17 mouse cellular contexts compared by ENCODE assay signal in the genomic region with DNA sequence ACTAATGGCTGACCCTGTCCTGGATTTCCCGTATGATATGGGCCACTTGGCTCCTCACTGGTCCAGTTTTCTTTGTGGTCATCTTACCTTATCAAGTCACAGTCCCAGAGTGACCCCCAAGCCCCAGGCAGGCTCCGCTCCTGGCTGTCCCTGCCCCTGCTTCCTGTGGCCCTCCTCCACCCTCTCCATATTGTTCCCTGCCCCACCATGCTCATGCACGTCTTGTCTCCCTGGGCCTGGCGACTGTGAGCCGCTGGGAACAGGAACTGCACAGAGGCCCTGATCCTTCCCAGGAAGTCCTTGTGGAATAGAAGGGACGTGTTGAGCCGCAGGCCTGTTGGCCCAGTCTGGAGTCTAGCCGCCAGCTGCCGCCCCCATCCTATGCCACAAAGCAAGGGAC. TPM values are rescaled to one million over a fixed set of nuclear protein-coding genes. Genes with fewer than 3 reads are reported as not detected.
DNase-seq lines count a peak whose midpoint lies in the region; ATAC-seq and TF ChIP-seq lines count a peak whose summit lies in the region.
"Had no signal": no experiment of that assay in that cellular context is flagged by ENCODE, and none has a peak within 500 bp of the region (broad histone marks: within the 10 kb centered on the region; RNA-seq: fewer than 3 reads in every experiment).

No protein-coding gene starts in this region.

- peak overlapping the region; percentile 18; the same call in 1 of the 2 replicates for H3K9ac ChIP-seq in liver, embryonic 11.5 days (ENCODE audit: low read depth, low read length)
- H3K9ac ChIP-seq in liver, embryonic 12.5 days = no peak overlapping the region
- peak overlapping the region; percentile 20; the same call in 1 of the 2 replicates for H3K9ac ChIP-seq in heart, embryonic 13.5 days
- H3K9ac ChIP-seq in lung, postnatal 0 days (replicated peaks; ENCODE audit: low read depth) = no peak overlapping the region
- no peak overlapping the region for H3K9ac ChIP-seq in hindbrain, embryonic 16.5 days (ENCODE audit: low read depth, low read length)
- H3K9ac ChIP-seq: hindbrain, embryonic 12.5 days; stomach, embryonic 15.5 days had no signal

- H3K27me3 ChIP-seq in liver, embryonic 11.5 days (replicated peaks; ENCODE audit: control insufficient read depth, insufficient read depth, low read length) = no peaks in the 10 kb centered on the region
- H3K27me3 ChIP-seq in liver, embryonic 12.5 days (replicated peaks) = no peaks in the 10 kb centered on the region
- H3K27me3 ChIP-seq in heart, embryonic 13.5 days (replicated peaks) = no peaks in the 10 kb centered on the region
- H3K27me3 ChIP-seq in lung, postnatal 0 days (replicated peaks; ENCODE audit: insufficient read depth, low read length) = no peaks in the 10 kb centered on the region
- H3K27me3 ChIP-seq in hindbrain, embryonic 16.5 days (replicated peaks; ENCODE audit: control insufficient read depth, insufficient read depth, low read length) = peaks cover 5% of the 10 kb centered on the region; the same call in 1 of the 2 replicates
- H3K27me3 ChIP-seq: stomach, embryonic 15.5 days had no signal

- 64% methylated on average over 9 of the region's 9 CpGs for WGBS in liver, embryonic 11.5 days
- 64% methylated on average over 9 of the region's 9 CpGs for WGBS in liver, embryonic 12.5 days (ENCODE audit: insufficient replicate concordance)
- WGBS in heart, embryonic 13.5 days = 54% methylated on average over 9 of the region's 9 CpGs
- 50% methylated on average over 9 of the region's 9 CpGs for WGBS in lung, postnatal 0 days
- 61% methylated on average over 9 of the region's 9 CpGs for WGBS in hindbrain, embryonic 16.5 days

- no peak for ATAC-seq in liver, embryonic 11.5 days (replicated peaks; ENCODE audit: low FRiP score)
- no peak for ATAC-seq in liver, embryonic 12.5 days
- ATAC-seq in heart, embryonic 13.5 days (ENCODE audit: extremely low read depth, insufficient number of reproducible peaks, low FRiP score, low TSS enrichment) = no peak
- peak; percentile 61 for ATAC-seq in lung, postnatal 0 days
- no peak for ATAC-seq in hindbrain, embryonic 16.5 days

- no peaks in the 10 kb centered on the region for H3K36me3 ChIP-seq in liver, embryonic 11.5 days (ENCODE audit: control insufficient read depth, insufficient read depth, low read length)
- H3K36me3 ChIP-seq in liver, embryonic 12.5 days = no peaks in the 10 kb centered on the region
- H3K36me3 ChIP-seq in heart, embryonic 13.5 days = no peaks in the 10 kb centered on the region
- H3K36me3 ChIP-seq in lung, postnatal 0 days (ENCODE audit: insufficient read depth, low read length) = no peaks in the 10 kb centered on the region
- no peaks in the 10 kb centered on the region for H3K36me3 ChIP-seq in hindbrain, embryonic 16.5 days (ENCODE audit: control insufficient read depth, insufficient read depth, low read length)
- H3K36me3 ChIP-seq: hindbrain, embryonic 12.5 days; stomach, embryonic 15.5 days had no signal

- no peak overlapping the region for H3K4me3 ChIP-seq in liver, embryonic 11.5 days (ENCODE audit: low read depth, low read length)
- no peak overlapping the region for H3K4me3 ChIP-seq in liver, embryonic 12.5 days
- no peak overlapping the region for H3K4me3 ChIP-seq in heart, embryonic 13.5 days
- no peak overlapping the region for H3K4me3 ChIP-seq in lung, postnatal 0 days (ENCODE audit: low read depth, low read length)
- no peak overlapping the region for H3K4me3 ChIP-seq in hindbrain, embryonic 16.5 days (ENCODE audit: low read length)
- H3K4me3 ChIP-seq: erythroblast, embryonic 14.5 days; hindbrain, embryonic 12.5 days; stomach, embryonic 15.5 days had no signal

- TF ChIP-seq EP300 in lung, postnatal 0 days (IDR thresholded peaks at IDR 0.05) = peak; percentile 39; the same call in 1 of the 2 replicates

- DNase-seq in liver, embryonic 11.5 days (ENCODE audit: low spot score) = no peak
- peak; percentile 25 for DNase-seq in ZHBTc4 (ENCODE audit: low read depth, low spot score)
- peak; percentile 21 for DNase-seq in lung, postnatal 0 days (ENCODE audit: low spot score)
- no peak for DNase-seq in yolk sac, embryonic 10.5 days (ENCODE audit: low spot score)
- no peak for DNase-seq in spleen, postnatal 4 days (ENCODE audit: low spot score in 2 of 2)
- DNase-seq: cerebellum, adult 8-10 months; gastrocnemius, postnatal 14 days; kidney, adult 8-10 months; right cerebral cortex, postnatal 4 days; thymus, postnatal 14 days had no signal

- no peaks in the 10 kb centered on the region for H3K9me3 ChIP-seq in liver, embryonic 11.5 days (ENCODE audit: control insufficient read depth, low read length)
- no peaks in the 10 kb centered on the region for H3K9me3 ChIP-seq in liver, embryonic 12.5 days (replicated peaks)
- H3K9me3 ChIP-seq in heart, embryonic 13.5 days = no peaks in the 10 kb centered on the region
- H3K9me3 ChIP-seq in lung, postnatal 0 days (ENCODE audit: low read length) = no peaks in the 10 kb centered on the region
- no peaks in the 10 kb centered on the region for H3K9me3 ChIP-seq in hindbrain, embryonic 16.5 days (ENCODE audit: control insufficient read depth, low read length)
- H3K9me3 ChIP-seq: hindbrain, embryonic 12.5 days; stomach, embryonic 15.5 days had no signal

- TF ChIP-seq CTCF in lung, postnatal 0 days (IDR thresholded peaks at IDR 0.05) = no peak

- no peak overlapping the region for H3K27ac ChIP-seq in liver, embryonic 11.5 days (ENCODE audit: low read depth, low read length)
- H3K27ac ChIP-seq in liver, embryonic 12.5 days = no peak overlapping the region
- H3K27ac ChIP-seq in heart, embryonic 13.5 days (replicated peaks) = peak overlapping the region; percentile 63
- H3K27ac ChIP-seq in lung, postnatal 0 days (ENCODE audit: low read length) = no peak overlapping the region
- H3K27ac ChIP-seq in hindbrain, embryonic 16.5 days (ENCODE audit: low read depth, low read length) = no peak overlapping the region
- H3K27ac ChIP-seq: hindbrain, embryonic 12.5 days; stomach, embryonic 15.5 days had no signal

- H3K4me2 ChIP-seq in liver, embryonic 11.5 days = no peak overlapping the region
- H3K4me2 ChIP-seq in liver, embryonic 12.5 days = no peak overlapping the region
- H3K4me2 ChIP-seq in heart, embryonic 13.5 days = no peak overlapping the region
- H3K4me2 ChIP-seq in lung, postnatal 0 days (replicated peaks; ENCODE audit: low read depth, low read length) = no peak overlapping the region
- H3K4me2 ChIP-seq in hindbrain, embryonic 16.5 days (ENCODE audit: low read length) = no peak overlapping the region
- H3K4me2 ChIP-seq: hindbrain, embryonic 12.5 days; midbrain, embryonic 11.5 days; stomach, embryonic 15.5 days had no signal

- peaks cover 53% of the 10 kb centered on the region for H3K4me1 ChIP-seq in liver, embryonic 11.5 days (replicated peaks; ENCODE audit: control insufficient read depth, insufficient read depth, low read length)
- peaks cover 92% of the 10 kb centered on the region for H3K4me1 ChIP-seq in liver, embryonic 12.5 days
- H3K4me1 ChIP-seq in heart, embryonic 13.5 days = peaks cover 79% of the 10 kb centered on the region
- peaks cover 10% of the 10 kb centered on the region; the same call in 1 of the 2 replicates for H3K4me1 ChIP-seq in lung, postnatal 0 days (ENCODE audit: insufficient read depth, low read depth, low read length)
- peaks cover 14% of the 10 kb centered on the region for H3K4me1 ChIP-seq in hindbrain, embryonic 16.5 days (ENCODE audit: control insufficient read depth, insufficient read depth, low read depth, low read length)

RNA-seq across cellular contexts. Expression of a gene that starts 33.3 kb away (rescaled TPM):
- polyA plus RNA-seq in liver, embryonic 11.5 days (2014; fragmentation: Nextera tagmentation; extraction: Ambion mirVana) = 10.1 and 11.1 TPM in 2 replicates
- 11.7 and 12.9 TPM in 2 replicates for polyA plus RNA-seq in liver, embryonic 12.5 days (2016; fragmentation: Nextera tagmentation; extraction: Ambion mirVana)
- 18.5 and 19.3 TPM in 2 replicates for polyA plus RNA-seq in heart, embryonic 13.5 days (2015; fragmentation: Nextera tagmentation; extraction: Ambion mirVana)
- 13.4 and 15.3 TPM in 2 replicates for polyA plus RNA-seq in lung, postnatal 0 days (2015; fragmentation: Nextera tagmentation; extraction: Ambion mirVana)
- 1.4 and 1.6 TPM in 2 replicates for polyA plus RNA-seq in hindbrain, embryonic 16.5 days (2015; fragmentation: Nextera tagmentation; extraction: Ambion mirVana)

Comparison
In these comparisons a context has a peak if more than half of its experiments do, and no peak if none do; other contexts are left out.
1. H3K9ac ChIP-seq: peak in liver, embryonic 11.5 days (single experiment) and heart, embryonic 13.5 days (single experiment); none in liver, embryonic 12.5 days (single experiment), lung, postnatal 0 days (single experiment) and hindbrain, embryonic 16.5 days (single experiment).
2. DNase-seq: peak in ZHBTc4 (single experiment) and lung, postnatal 0 days (single experiment); none in liver, embryonic 11.5 days (single experiment), yolk sac, embryonic 10.5 days (single experiment) and spleen, postnatal 4 days (0 of 2).